Mouse (Mus musculus) CH12.LX (cell line): ENCODE results near the gene Capn1. TPM values are rescaled to one million over a fixed set of nuclear protein-coding genes. Genes with fewer than 3 reads are reported as not detected.

Experiments used
- DNase-seq: peaks from one replicate; pipeline ENCODE4 v3.0.0-alpha.2; 2013; ENCODE audit errors: extremely low read depth
- H3K27ac ChIP-seq: 2 replicates; pipeline ENCODE4 v1.5.1; 2012; ENCODE audit warnings: low read depth, mild to moderate bottlenecking, control low read depth, moderate library complexity; ENCODE audit not compliant: insufficient read depth
- H3K27me3 ChIP-seq: replicated peaks from 2 replicates; pipeline ENCODE3; 2012; ENCODE audit warnings: inconsistent platforms
- H3K36me3 ChIP-seq, 2 experiments: replicated peaks in 1 of 2; 2 replicates each; pipeline versions ENCODE3 to v1.6.1; 2012; ENCODE audit warnings: inconsistent platforms in 1 of 2, low read length in 1 of 2, mild to moderate bottlenecking in 1 of 2, mixed read lengths in 1 of 2, moderate library complexity in 1 of 2; ENCODE audit not compliant: control insufficient read depth in 1 of 2, insufficient read depth in 1 of 2
- H3K4me1 ChIP-seq, 2 experiments: 2 replicates each; pipeline ENCODE4 v1.6.1; 2012; ENCODE audit warnings: inconsistent platforms in 1 of 2, moderate library complexity in 1 of 2; ENCODE audit not compliant: insufficient read depth in 2 of 2, control insufficient read depth in 1 of 2
- H3K4me2 ChIP-seq: 2 replicates; pipeline ENCODE4 v1.6.1; 2012; ENCODE audit warnings: low read depth, mild to moderate bottlenecking, control low read depth; ENCODE audit not compliant: poor library complexity, insufficient read depth, severe bottlenecking
- H3K4me3 ChIP-seq, 3 experiments: fragments of 150-350 bp in 1 of 3; sonication (generic) in 1 of 3; replicated peaks in 1 of 3; 2 replicates each; pipeline versions ENCODE3 to v1.5.1; 2011 to 2012; ENCODE audit warnings: low read depth in 2 of 3, low read length in 2 of 3, mild to moderate bottlenecking in 2 of 3, moderate library complexity in 2 of 3, control low read depth in 1 of 3, improper control_type of control experiment in 1 of 3, inconsistent platforms in 1 of 3, mixed read lengths in 1 of 3; ENCODE audit not compliant: poor library complexity in 1 of 3
- H3K79me2 ChIP-seq: replicated peaks from 2 replicates; pipeline ENCODE4 v1.6.1; 2012; ENCODE audit warnings: mild to moderate bottlenecking, moderate library complexity; ENCODE audit not compliant: control insufficient read depth, poor library complexity, insufficient read depth, severe bottlenecking; ENCODE audit errors: extremely low read depth
- H3K9ac ChIP-seq: 2 replicates; pipeline ENCODE4 v1.6.1; 2012; ENCODE audit warnings: low read depth, mild to moderate bottlenecking, control low read depth, moderate library complexity; ENCODE audit not compliant: insufficient read depth
- H3K9me3 ChIP-seq: replicated peaks from 2 replicates; pipeline ENCODE3; 2012; ENCODE audit warnings: low read length, inconsistent platforms, mixed read lengths
- CHD1 ChIP-seq: IDR thresholded peaks from 2 replicates; pipeline ENCODE4 v1.6.1; 2012; ENCODE audit warnings: low read depth, low read length, improper control_type of control experiment, inconsistent platforms
- CHD2 ChIP-seq: IDR thresholded peaks from 2 replicates; pipeline ENCODE4 v1.6.1; 2011; ENCODE audit warnings: low read length, improper control_type of control experiment
- EP300 ChIP-seq: IDR thresholded peaks from 2 replicates; pipeline ENCODE4 v1.6.1; 2011; ENCODE audit warnings: low read length, improper control_type of control experiment
- ETS1 ChIP-seq: conservative IDR thresholded peaks from 2 replicates; pipeline ENCODE4 v1.6.1; 2012; ENCODE audit warnings: low read depth, mild to moderate bottlenecking, inconsistent platforms, low read length, improper control_type of control experiment, moderate library complexity
- GABPA ChIP-seq: IDR thresholded peaks from 2 replicates; pipeline ENCODE4 v1.6.1; 2012; ENCODE audit warnings: low read depth, low read length, improper control_type of control experiment, inconsistent platforms; ENCODE audit not compliant: insufficient replicate concordance
- IRF4 ChIP-seq: IDR thresholded peaks from 2 replicates; pipeline ENCODE4 v1.6.1; 2014; ENCODE audit warnings: low read depth, mild to moderate bottlenecking, inconsistent platforms, low read length, improper control_type of control experiment
- JUN ChIP-seq: IDR thresholded peaks from 2 replicates; pipeline ENCODE4 v1.6.1; 2011; ENCODE audit warnings: low read depth, mild to moderate bottlenecking, low read length, improper control_type of control experiment, moderate library complexity; ENCODE audit not compliant: insufficient read depth
- JUND ChIP-seq: conservative IDR thresholded peaks from 2 replicates; pipeline ENCODE4 v1.6.1; 2011; ENCODE audit warnings: low read depth, low read length, improper control_type of control experiment
- MAFK ChIP-seq: IDR thresholded peaks from 2 replicates; pipeline ENCODE4 v1.6.1; 2011; ENCODE audit warnings: low read length, improper control_type of control experiment; ENCODE audit not compliant: insufficient replicate concordance
- MEF2A ChIP-seq: IDR thresholded peaks from 2 replicates; pipeline ENCODE4 v1.6.1; 2014; ENCODE audit warnings: low read depth, mild to moderate bottlenecking, inconsistent platforms, low read length, improper control_type of control experiment, borderline replicate concordance
- NELFE ChIP-seq: IDR thresholded peaks from 2 replicates; pipeline ENCODE4 v1.6.1; 2011; ENCODE audit warnings: low read depth, low read length, improper control_type of control experiment
- NRF1 ChIP-seq: IDR thresholded peaks from 2 replicates; pipeline ENCODE4 v1.6.1; 2014; ENCODE audit warnings: low read depth, mild to moderate bottlenecking, inconsistent platforms, low read length, improper control_type of control experiment, moderate library complexity
- PAX5 ChIP-seq: IDR thresholded peaks from 2 replicates; pipeline ENCODE4 v1.6.1; 2012; ENCODE audit warnings: low read length, inconsistent platforms, mixed read lengths
- RAD21 ChIP-seq: IDR thresholded peaks from 2 replicates; pipeline ENCODE4 v1.6.1; 2011; ENCODE audit warnings: low read depth, mild to moderate bottlenecking, low read length, improper control_type of control experiment, moderate library complexity
- SIN3A ChIP-seq: IDR thresholded peaks from 2 replicates; pipeline ENCODE4 v1.6.1; 2012; ENCODE audit warnings: low read length, improper control_type of control experiment, inconsistent platforms
- SMC3 ChIP-seq: IDR thresholded peaks from 2 replicates; pipeline ENCODE4 v1.6.1; 2011; ENCODE audit warnings: low read depth, low read length, improper control_type of control experiment
- TCF12 ChIP-seq: IDR thresholded peaks from 2 replicates; pipeline ENCODE4 v1.6.1; 2014; ENCODE audit warnings: low read depth, mild to moderate bottlenecking, inconsistent platforms, low read length, improper control_type of control experiment
- USF1 ChIP-seq: IDR thresholded peaks from 2 replicates; pipeline ENCODE4 v1.6.1; 2014; ENCODE audit warnings: low read depth, mild to moderate bottlenecking, inconsistent platforms, low read length, improper control_type of control experiment
- USF2 ChIP-seq: conservative IDR thresholded peaks from 2 replicates; pipeline ENCODE4 v1.6.1; 2011; ENCODE audit warnings: low read depth, low read length, improper control_type of control experiment
- ZC3H11A ChIP-seq: IDR thresholded peaks from 2 replicates; pipeline ENCODE4 v1.6.1; 2012; ENCODE audit warnings: low read depth, mild to moderate bottlenecking, inconsistent platforms, low read length, improper control_type of control experiment
- ZMIZ1 ChIP-seq: IDR thresholded peaks from 2 replicates; pipeline ENCODE4 v1.6.1; 2012; ENCODE audit warnings: low read depth, mild to moderate bottlenecking, inconsistent platforms, low read length, improper control_type of control experiment
- dilution Hi-C: fragments of 300-500 bp; cut with MboI; formaldehyde crosslinking; loops from 2 replicates; pipeline ENCODE4 v1.14.3; 2020; ENCODE audit warnings: low sequenced_read_pairs; ENCODE audit not compliant: extremely low pct_unique_long_range_greater_than_20kb, extremely low pct_ligation_motif_present
- in situ Hi-C: fragments of 300-500 bp; cut with MboI; formaldehyde crosslinking; loops from 3 replicates; pipeline ENCODE4 v1.14.3; 2019; ENCODE audit warnings: low sequenced_read_pairs, low pct_ligation_motif_present, low pct_unique_long_range_greater_than_20kb, mixed read lengths
- polyA plus RNA-seq: library from polyadenylated mRNA; unstranded; fragments of >175 nt; gene quantifications from 2 replicates; pipeline ENCODE4 v1.2.1, GENCODE M21; 2012; ENCODE audit warnings: low read depth; ENCODE audit not compliant: insufficient read length
- total RNA-seq, 2 experiments: library from RNA; depleted of rRNA; stranded (reverse); fragments of 300-350 nt in 1 of 2; fragments of >200 nt in 1 of 2; gene quantifications; 2 replicates each; pipeline ENCODE4 v1.2.3; 2012 to 2014

Gene Capn1
- total and polyA plus RNA-seq, 3 experiments = 20.0 to 42.9 (median 40.2) TPM

- no peak for DNase-seq
- no peak overlapping the region for H3K9ac ChIP-seq
- H3K79me2 ChIP-seq = no peaks in the 10 kb centered on the region
- no peak overlapping the region for H3K27ac ChIP-seq
- in situ Hi-C loops = no loop called here
- dilution Hi-C loops = no loop called here
- H3K36me3 ChIP-seq = peaks cover 72 to 96% of the 10 kb centered on the region in 2 experiments
- H3K9me3 ChIP-seq = no peaks in the 10 kb centered on the region
- no peaks in the 10 kb centered on the region for H3K27me3 ChIP-seq
- no peak overlapping the region for H3K4me3 ChIP-seq
- TF ChIP-seq SIN3A (no peak), EP300 (no peak), JUN (no peak), ZMIZ1 (no peak), GABPA (no peak), CHD2 (no peak), JUND (no peak), USF2 (no peak), RAD21 (no peak), CHD1 (no peak), TCF12 (no peak), PAX5 (no peak), MEF2A (no peak)
- H3K4me1 ChIP-seq = peaks cover 0 to 12% of the 10 kb centered on the region in 2 experiments; a peak in 2 of 4 replicates
- no peak overlapping the region for H3K4me2 ChIP-seq
These were observed 70.7 kb downstream of the Capn1 start for GRCm38 (mm10) chr19:5945027-5945426.

GRCm38 (mm10) chr19:5944145-5944544 lies 71.6 kb downstream of the Capn1 start:
- H3K27ac ChIP-seq = no peak overlapping the region

More at GRCm38 (mm10) chr19:5944145-5944544, 71.6 kb downstream of the Capn1 start:
- Histone ChIP-seq H3K27me3 (no peaks in the 10 kb centered on the region), H3K79me2 (no peaks in the 10 kb centered on the region), H3K4me3 (no peak overlapping the region), H3K4me1 (peaks cover 0 to 12% of the 10 kb centered on the region in 2 experiments; a peak in 2 of 4 replicates), H3K4me2 (no peak overlapping the region), H3K9me3 (no peaks in the 10 kb centered on the region), H3K36me3 (peaks cover 74 to 96% of the 10 kb centered on the region in 2 experiments), H3K9ac (no peak overlapping the region)
- TF ChIP-seq ZC3H11A = no peak
- TF ChIP-seq NRF1 = no peak
- TF ChIP-seq GABPA = no peak
- TF ChIP-seq MAFK = no peak
- TF ChIP-seq USF1 = no peak
- no peak for TF ChIP-seq IRF4
- TF ChIP-seq USF2 = no peak
- TF ChIP-seq ETS1 = no peak
- TF ChIP-seq SMC3 = no peak
- no peak for TF ChIP-seq NELFE
- in situ Hi-C loops (no loop called here), dilution Hi-C loops (no loop called here)
- no peak for DNase-seq
